Mouse (Mus musculus) left cerebral cortex, postnatal 36 days (tissue): ENCODE results near the gene Prss46. TPM values are rescaled to one million over a fixed set of nuclear protein-coding genes. Genes with fewer than 3 reads are reported as not detected.

ENCODE experiments used
- DNase-seq, 2 experiments: peaks; one replicate each; pipeline ENCODE4 v3.0.0; 2021 to 2022; ENCODE audit warnings: low spot score in 2 of 2, mixed read lengths in 1 of 2
- intact Hi-C: fragments of 180-260 bp; cut with DNase I; formaldehyde crosslinking; loops from one replicate; pipeline ENCODE4 v1.15.1; 2025
- total RNA-seq, 2 experiments: library from RNA; stranded (reverse); gene quantifications; 2 replicates each; pipeline ENCODE4 v1.2.3; 2021

Prss46 gene
- total RNA-seq, 2 experiments from 2014 or later, result not detected

DNA sequence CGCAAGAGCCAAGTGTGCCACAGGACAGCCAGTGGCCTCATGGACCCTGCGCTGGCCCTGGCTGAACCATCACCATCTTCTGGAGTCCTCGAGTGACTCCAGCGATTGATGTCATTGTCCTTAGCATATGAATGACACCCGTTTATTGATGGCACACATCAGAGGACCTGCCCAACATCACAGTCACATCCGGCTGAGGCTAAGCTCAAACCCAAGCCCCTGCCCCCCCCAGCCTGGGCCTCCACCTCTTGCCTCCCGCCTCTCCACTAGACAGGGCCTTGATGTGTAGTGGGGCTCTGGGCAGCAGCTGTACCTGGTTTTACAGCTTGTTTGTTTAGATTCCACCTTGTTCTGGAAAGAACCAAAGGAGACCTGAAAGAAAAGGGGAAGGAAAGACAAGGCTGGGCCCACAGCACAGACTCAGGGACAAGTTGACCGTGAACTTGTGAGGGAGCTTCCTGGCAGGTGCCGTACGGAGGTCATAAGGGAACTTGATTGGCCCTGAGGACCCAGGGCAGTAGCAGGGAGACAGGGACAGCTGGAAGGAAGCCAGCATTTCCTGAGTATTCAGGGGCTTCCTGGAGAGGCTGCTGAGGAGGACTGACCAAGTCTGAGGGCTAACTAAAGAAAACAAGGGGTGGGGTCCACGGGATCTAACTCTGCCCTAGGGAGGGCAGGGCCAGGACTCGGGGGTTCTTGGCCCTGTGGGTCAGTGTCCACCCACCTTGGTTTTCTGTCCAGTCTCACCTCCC, 46.9 kb downstream of the Prss46 start:
- intact Hi-C loops, result no loop called here

DNA sequence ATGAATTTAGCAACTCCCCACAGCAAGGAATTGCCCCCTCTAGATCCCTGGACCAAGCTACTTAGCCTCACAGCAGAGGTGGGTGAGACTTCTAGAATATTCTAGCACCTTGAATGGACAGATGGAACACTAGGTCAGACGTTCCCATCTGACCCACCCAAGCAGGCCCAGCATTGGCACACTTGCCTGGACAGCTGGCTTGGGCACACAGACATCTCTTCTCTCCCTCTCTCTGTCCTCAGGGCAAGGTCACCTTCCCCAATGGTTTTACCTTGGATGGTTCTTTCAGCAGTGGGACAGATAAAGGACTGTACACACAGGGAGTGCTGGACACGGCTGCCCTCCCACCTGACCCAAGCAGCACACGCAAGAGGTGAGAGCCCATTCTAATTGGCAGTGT, 48.2 kb downstream of the Prss46 start:
- DNase-seq, result no peak
- intact Hi-C loops, result no loop called here

More for the DNA sequence above, 46.9 kb downstream of the Prss46 start:
- DNase-seq, result no peak

DNA sequence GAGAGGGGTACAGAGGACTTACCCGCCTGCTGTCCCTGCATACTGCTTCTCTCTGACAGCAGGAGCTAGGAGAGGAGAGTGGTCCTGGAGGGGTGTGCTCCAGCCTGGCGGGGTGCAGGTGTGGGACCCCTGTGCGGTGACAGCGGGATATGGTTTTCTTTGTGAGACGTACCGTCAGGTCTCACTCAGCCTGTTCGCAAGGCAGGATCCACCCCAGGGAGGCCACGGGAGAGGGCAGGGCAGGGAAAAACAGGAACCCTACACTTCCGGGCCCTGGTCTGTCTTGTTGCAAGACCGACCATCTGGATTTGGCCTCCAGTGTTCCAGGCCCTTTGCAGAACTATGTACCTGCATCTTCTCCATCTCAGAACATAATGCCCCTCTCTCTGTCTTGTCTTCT, 49.1 kb downstream of the Prss46 start:
- DNase-seq, result no peak
- intact Hi-C loops, result no loop called here

DNA sequence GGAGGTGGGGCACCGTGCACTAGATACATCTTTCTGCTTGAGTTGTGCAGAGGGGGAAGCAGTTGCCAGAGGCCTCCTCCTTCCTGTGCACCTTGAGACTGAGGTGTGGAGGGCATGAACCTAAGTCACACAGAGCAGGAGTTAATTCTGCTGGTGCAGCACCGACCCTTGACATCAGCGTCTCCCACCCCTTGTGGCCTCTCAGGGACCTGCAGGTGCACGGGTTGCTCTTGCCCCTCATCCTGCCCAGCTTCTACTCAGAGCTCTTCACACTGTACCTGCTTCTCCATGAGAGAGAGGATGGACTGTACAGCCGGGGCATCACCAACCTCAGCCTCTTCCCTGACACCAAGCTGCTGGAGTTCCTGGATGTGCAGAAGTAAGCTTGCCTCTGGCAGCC, 51.2 kb downstream of the Prss46 start:
- intact Hi-C loops, result no loop called here

DNA sequence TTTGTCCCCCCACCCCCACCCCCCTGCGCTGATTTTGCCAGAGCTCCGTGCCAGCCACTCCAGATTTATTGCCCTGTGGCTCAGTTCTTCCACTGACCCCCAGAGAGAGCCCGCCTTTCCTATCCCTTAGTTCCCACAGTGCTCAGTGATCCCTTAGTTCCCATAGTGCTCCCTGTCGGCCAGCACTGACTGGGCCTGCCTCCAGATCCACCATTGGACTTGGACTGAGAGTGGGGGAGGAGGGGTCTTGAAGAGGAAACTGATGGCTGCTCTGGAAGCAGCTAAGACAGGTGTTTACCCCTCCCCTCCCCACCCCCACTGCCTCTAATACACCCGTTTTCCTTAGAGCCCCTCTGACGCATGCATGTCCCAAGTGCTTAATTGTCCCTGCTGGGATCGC, 51.7 kb downstream of the Prss46 start:
- no peak for DNase-seq
- intact Hi-C loops, result no loop called here

More for the DNA sequence above, 51.2 kb downstream of the Prss46 start:
- DNase-seq, result no peak

DNA sequence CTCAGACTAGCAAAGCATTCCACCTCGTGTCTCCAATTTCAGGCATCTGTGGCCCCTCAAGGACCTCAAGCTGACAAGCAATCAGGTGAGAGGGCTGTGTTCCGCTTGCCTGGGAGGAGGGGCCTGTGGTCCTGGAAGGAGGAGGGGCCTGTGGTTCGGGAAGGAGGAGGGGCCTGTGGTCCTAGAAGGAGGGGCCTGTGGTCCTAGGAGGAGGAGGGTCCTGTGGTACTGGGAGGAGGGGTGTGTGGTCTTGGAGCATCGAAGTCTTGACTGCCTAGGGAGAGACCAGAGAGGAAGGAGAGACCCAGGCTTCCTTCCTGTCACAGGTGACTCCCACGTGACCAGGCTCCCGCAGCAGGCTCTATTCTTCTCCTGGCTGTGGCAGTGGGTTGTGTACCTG, 52.3 kb downstream of the Prss46 start:
- DNase-seq, result no peak
- intact Hi-C loops, result no loop called here

DNA sequence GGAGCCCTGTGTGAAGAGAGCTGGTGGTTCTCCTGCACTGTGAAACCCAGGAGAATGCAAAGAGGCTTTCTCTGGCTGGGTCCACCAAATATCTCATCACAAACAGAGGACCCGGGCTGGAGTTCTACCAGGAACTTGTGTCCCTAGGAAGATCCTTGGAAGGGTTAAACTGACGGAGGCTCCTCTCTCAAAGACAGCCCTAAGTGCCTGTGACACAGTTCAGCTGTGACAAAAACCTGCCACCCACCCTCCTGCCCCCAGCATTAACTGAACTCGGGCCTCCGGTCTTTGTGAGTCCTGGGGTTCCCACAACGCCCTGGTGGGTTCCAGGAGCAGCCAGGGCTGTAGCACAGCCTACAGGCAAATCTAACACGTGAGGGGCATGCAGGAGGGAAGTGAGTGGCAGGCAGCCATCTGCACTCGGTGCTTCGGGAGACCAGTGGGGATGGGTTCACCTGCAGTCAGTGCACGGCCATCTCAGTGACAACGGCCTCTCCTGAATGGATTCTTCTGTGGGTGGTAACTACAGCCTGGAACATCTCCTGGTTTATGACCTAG, 55.2 kb downstream of the Prss46 start:
- no peak for DNase-seq
- intact Hi-C loops, result no loop called here

DNA sequence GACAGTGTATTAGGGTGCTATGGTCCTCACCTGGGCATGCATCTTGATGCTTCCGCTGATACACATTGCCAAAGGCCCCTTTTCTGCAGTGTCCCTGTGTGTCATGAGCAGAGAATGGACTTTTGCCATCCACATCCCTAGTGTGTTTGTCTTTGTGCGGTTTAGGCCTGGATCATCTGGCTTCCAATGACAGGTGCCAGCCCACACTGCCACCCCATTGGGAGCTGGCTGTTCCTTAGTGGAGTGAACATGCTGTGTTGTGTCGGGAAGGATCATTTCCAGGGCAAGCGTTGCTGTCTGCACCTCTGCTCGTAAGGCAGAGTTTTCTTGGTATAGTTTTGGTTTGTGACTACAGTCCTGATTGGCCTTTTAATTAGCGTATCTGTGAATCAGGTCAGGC, 56.9 kb downstream of the Prss46 start:
- intact Hi-C loops, result no loop called here
- no peak for DNase-seq

DNA sequence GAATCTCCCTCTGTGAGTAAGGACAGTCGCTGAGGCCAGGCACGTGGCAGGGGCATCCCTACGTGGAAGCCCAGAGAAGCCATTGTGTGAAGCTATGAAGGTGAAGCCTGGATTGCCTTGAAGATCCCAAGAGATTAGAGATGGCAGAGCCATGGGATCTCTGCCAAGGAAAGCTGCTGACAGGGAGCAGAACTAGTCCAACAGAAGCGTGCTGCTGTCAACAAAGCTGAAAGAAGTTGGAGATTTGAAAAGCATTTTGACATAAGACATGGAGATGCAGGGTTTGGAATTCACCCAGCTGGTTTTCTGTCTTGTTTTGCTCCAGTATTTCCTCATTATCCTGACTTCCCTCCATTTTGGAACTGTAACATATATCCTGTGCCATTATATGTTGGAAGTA, 58.0 kb downstream of the Prss46 start:
- DNase-seq, result no peak

More for the DNA sequence above, 58.0 kb downstream of the Prss46 start:
- intact Hi-C loops, result no loop called here

Other genes starting within 250 kb of the Prss46 start
- gene Nradd, start 220.1 kb upstream of the Prss46 start, total RNA-seq, result 1 to 10 TPM; 2.2 TPM
- 10 to 100 TPM in 1 of 2 experiments, 1 to 10 TPM in 1; 7.8 to 13.5 TPM for gene Nbeal2, start 190.3 kb upstream of the Prss46 start, total RNA-seq
- gene Ccdc12, start 188.0 kb upstream of the Prss46 start, total RNA-seq, result 10 to 100 TPM; 56.1 to 60.8 TPM
- gene Myl3, start 102.6 kb upstream of the Prss46 start, total RNA-seq, result under 1 TPM in 1 of 2 experiments, not detected in 1; 0.59 TPM
- 1 to 10 TPM; 4.6 to 7.1 TPM for gene Pth1r, start 97.4 kb upstream of the Prss46 start, total RNA-seq
- gene Prss42, start 46.3 kb upstream of the Prss46 start, total RNA-seq, result not detected
- gene Prss44, start 30.5 kb upstream of the Prss46 start, total RNA-seq, result not detected
- gene Prss43, start 17.8 kb upstream of the Prss46 start, total RNA-seq, result under 1 TPM in 1 of 2 experiments, not detected in 1; 0.12 TPM
- gene Prss45, start 9.9 kb upstream of the Prss46 start, total RNA-seq, result under 1 TPM; 0.52 to 0.66 TPM
- under 1 TPM; 0.48 to 0.72 TPM for gene Prss50, start 13.5 kb downstream of the Prss46 start, total RNA-seq
- 10 to 100 TPM in 1 of 2 experiments, 1 to 10 TPM in 1; 6.9 to 13.7 TPM for gene Als2cl, start 35.4 kb downstream of the Prss46 start, total RNA-seq
- 1 to 10 TPM; 2.8 to 3.7 TPM for gene Tmie, start 35.6 kb downstream of the Prss46 start, total RNA-seq
- gene Fam240a, start 72.4 kb downstream of the Prss46 start, total RNA-seq, result not detected
- gene Tdgf1, start 101.7 kb downstream of the Prss46 start, total RNA-seq, result under 1 TPM; 0.15 to 0.48 TPM
- gene Lrrc2, start 107.0 kb downstream of the Prss46 start, total RNA-seq, result under 1 TPM; 0.32 to 0.93 TPM
- gene Rtp3, start 146.1 kb downstream of the Prss46 start, total RNA-seq, result under 1 TPM in 1 of 2 experiments, not detected in 1; 0.64 TPM
- under 1 TPM in 1 of 2 experiments, not detected in 1; 0.94 TPM for gene Ltf, start 174.8 kb downstream of the Prss46 start, total RNA-seq
- gene Ccrl2, start 213.0 kb downstream of the Prss46 start, total RNA-seq, result under 1 TPM; 0.49 to 0.84 TPM